Mouse (Mus musculus) duodenum, adult 2 months (tissue): ENCODE data around the gene Rpe65. TPM values are rescaled to one million over a fixed set of nuclear protein-coding genes. Genes with fewer than 3 reads are reported as not detected.

Experiments
- polyA plus RNA-seq: library from polyadenylated mRNA; depleted of rRNA; stranded (reverse); fragments of >200 nt; gene quantifications from 2 replicates; pipeline ENCODE4 v1.2.3, GENCODE M21; 2012; ENCODE audit warnings: low replicate concordance; rRNA removed

Rpe65 gene
- polyA plus RNA-seq: not detected in 2 replicates

GRCm38 (mm10) chr3:159598875-159599274, at the start of gene Rpe65:
Gene Rpe65 (plus strand): TSS chr3:159599175.

Other genes with a start within 250 kb of the Rpe65 start
- gene Depdc1a, start 103.7 kb upstream of the Rpe65 start, polyA plus RNA-seq: not detected in 2 replicates
- gene Wls, start 240.5 kb downstream of the Rpe65 start, polyA plus RNA-seq: 1.0 and 2.3 TPM in 2 replicates